28 mouse cellular contexts compared by ENCODE assay signal in genomic region chr12:72306281-72306680, GRCm38 (mm10).
"Had no signal": no experiment of that assay in that cellular context is flagged by ENCODE, and none has a peak within 500 bp of the region (broad histone marks: within the 10 kb centered on the region; RNA-seq: fewer than 3 reads in every experiment).

No protein-coding gene starts in this region.

- H3K27me3 ChIP-seq: limb, embryonic 12.5 days; limb, embryonic 15.5 days; liver, embryonic 13.5 days; liver, embryonic 15.5 days; lung, embryonic 15.5 days; megakaryocyte, embryonic 14.5 days; midbrain, embryonic 12.5 days; midbrain, embryonic 13.5 days; midbrain, embryonic 15.5 days; neural tube, embryonic 12.5 days had no signal

- H3K27ac ChIP-seq: limb, embryonic 10.5 days; limb, embryonic 12.5 days; limb, embryonic 13.5 days; limb, embryonic 15.5 days; liver, embryonic 12.5 days; liver, embryonic 13.5 days; liver, embryonic 14.5 days; liver, embryonic 15.5 days; lung, embryonic 15.5 days; macrophage; midbrain, embryonic 10.5 days; midbrain, embryonic 12.5 days; midbrain, embryonic 13.5 days; midbrain, embryonic 15.5 days; neural tube, embryonic 12.5 days had no signal

- H3K4me1 ChIP-seq: liver, embryonic 12.5 days; liver, embryonic 13.5 days; liver, embryonic 15.5 days; lung, embryonic 15.5 days; megakaryocyte, embryonic 14.5 days had no signal

- H3K9me3 ChIP-seq: limb, embryonic 10.5 days; limb, embryonic 15.5 days; liver, embryonic 12.5 days; liver, embryonic 13.5 days; liver, embryonic 15.5 days; lung, embryonic 15.5 days; midbrain, embryonic 12.5 days; midbrain, embryonic 13.5 days; midbrain, embryonic 15.5 days; neural tube, embryonic 12.5 days had no signal

- DNase-seq: left cerebral cortex, postnatal 4 days; liver; liver, embryonic 13.5 days; liver, postnatal 0 days; lung, adult 18-20 months; lung, adult 2 months; lung, embryonic 14.5 days; lung, postnatal 10 days; lung, postnatal 14 days; lung, postnatal 36 days; lung, postnatal 4 days; midbrain, embryonic 14.5 days had no signal

- H3K4me3 ChIP-seq: limb, embryonic 10.5 days; limb, embryonic 12.5 days; limb, embryonic 13.5 days; limb, embryonic 15.5 days; liver, embryonic 12.5 days; liver, embryonic 13.5 days; liver, embryonic 15.5 days; lung, embryonic 15.5 days; megakaryocyte, embryonic 14.5 days; midbrain, embryonic 10.5 days; midbrain, embryonic 12.5 days; midbrain, embryonic 13.5 days; midbrain, embryonic 15.5 days; myocyte; neural tube, embryonic 12.5 days had no signal

- H3K36me3 ChIP-seq: limb, embryonic 10.5 days; limb, embryonic 12.5 days; limb, embryonic 13.5 days; limb, embryonic 15.5 days; liver, embryonic 12.5 days; liver, embryonic 13.5 days; liver, embryonic 15.5 days; lung, embryonic 15.5 days; midbrain, embryonic 15.5 days had no signal
